Mouse (Mus musculus) CD4-positive helper T cell, adult 2 months (primary cell): Measurements from ENCODE around the gene Tada2b.

Source experiments
- DNase-seq: peaks from one replicate; pipeline ENCODE4 v3.0.0-alpha.2; 2012; ENCODE audit warnings: low read depth, missing footprints, low spot score

The Tada2b gene

GRCm38 (mm10) chr5:36446166-36446890 is 37.8 kb downstream of the Tada2b start:
- DNase-seq = no peak

GRCm38 (mm10) chr5:36445028-36445427 is 39.1 kb downstream of the Tada2b start:
- DNase-seq = no peak

GRCm38 (mm10) chr5:36444611-36445010 is 39.5 kb downstream of the Tada2b start:
- DNase-seq = no peak

- no peak for DNase-seq
These were observed 43.3 kb downstream of the Tada2b start for GRCm38 (mm10) chr5:36440741-36441140.

- no peak for DNase-seq
These were observed 47.2 kb downstream of the Tada2b start for GRCm38 (mm10) chr5:36436858-36437257.

- DNase-seq = no peak
These were observed 49.6 kb downstream of the Tada2b start for GRCm38 (mm10) chr5:36434398-36434967.

GRCm38 (mm10) chr5:36431711-36432110 is 52.4 kb downstream of the Tada2b start:
- DNase-seq = no peak

- no peak for DNase-seq
These were observed 54.5 kb downstream of the Tada2b start for GRCm38 (mm10) chr5:36429551-36429950.

- no peak for DNase-seq
These were observed 56.3 kb downstream of the Tada2b start for GRCm38 (mm10) chr5:36427831-36428230.

- DNase-seq = no peak
These were observed 57.7 kb downstream of the Tada2b start for GRCm38 (mm10) chr5:36426404-36426803.

GRCm38 (mm10) chr5:36424676-36425075 is 59.4 kb downstream of the Tada2b start:
- DNase-seq = no peak
